8 mouse cellular contexts compared by ENCODE assay signal in genomic region chr6:91972201-91972646, GRCm38 (mm10). TPM values are rescaled to one million over a fixed set of nuclear protein-coding genes. Genes with fewer than 3 reads are reported as not detected.
DNase-seq lines count a peak whose midpoint lies in the region; ATAC-seq lines count a peak whose summit lies in the region.

No protein-coding gene starts in this region.

- H3K36me3 ChIP-seq in intestine, embryonic 15.5 days, result no peaks in the 10 kb centered on the region
- no peaks in the 10 kb centered on the region for H3K36me3 ChIP-seq in liver, embryonic 15.5 days (replicated peaks)
- no peaks in the 10 kb centered on the region for H3K36me3 ChIP-seq in neural tube, embryonic 11.5 days (ENCODE audit: control insufficient read depth, insufficient read depth, low read length)

- ATAC-seq in intestine, embryonic 15.5 days, result peak; percentile 65; the same call in 1 of the 2 replicates
- peak; percentile 77 for ATAC-seq in liver, embryonic 15.5 days (ENCODE audit: insufficient read depth)
- ATAC-seq in neural tube, embryonic 11.5 days (ENCODE audit: insufficient read depth, low FRiP score, low TSS enrichment), result no peak

- H3K27ac ChIP-seq in intestine, embryonic 15.5 days, result no peak overlapping the region
- no peak overlapping the region for H3K27ac ChIP-seq in liver, embryonic 15.5 days (replicated peaks)
- no peak overlapping the region for H3K27ac ChIP-seq in neural tube, embryonic 11.5 days (ENCODE audit: low read depth, low read length)

- peak; percentile 3 for DNase-seq in thymus, postnatal 25 days
- DNase-seq in thymus, postnatal 36 days, result no peak
- peak; percentile 78 for DNase-seq in gastrocnemius, postnatal 25 days
- peak; percentile 41 for DNase-seq in neural tube, embryonic 11.5 days (ENCODE audit: low spot score)
- no peak for DNase-seq in right cerebral cortex, postnatal 25 days
- no peak for DNase-seq in cerebellum, postnatal 25 days

- no peak overlapping the region for H3K4me3 ChIP-seq in intestine, embryonic 15.5 days (replicated peaks)
- no peak overlapping the region for H3K4me3 ChIP-seq in liver, embryonic 15.5 days (replicated peaks)
- H3K4me3 ChIP-seq in neural tube, embryonic 11.5 days (ENCODE audit: low read depth, low read length), result no peak overlapping the region

- no peak overlapping the region for H3K9ac ChIP-seq in intestine, embryonic 15.5 days
- H3K9ac ChIP-seq in liver, embryonic 15.5 days, result no peak overlapping the region
- no peak overlapping the region for H3K9ac ChIP-seq in neural tube, embryonic 11.5 days (ENCODE audit: low read length)

- H3K9me3 ChIP-seq in intestine, embryonic 15.5 days, result no peaks in the 10 kb centered on the region
- H3K9me3 ChIP-seq in liver, embryonic 15.5 days (replicated peaks), result no peaks in the 10 kb centered on the region
- H3K9me3 ChIP-seq in neural tube, embryonic 11.5 days (ENCODE audit: control insufficient read depth, low read length), result no peaks in the 10 kb centered on the region

- H3K27me3 ChIP-seq in intestine, embryonic 15.5 days (replicated peaks), result 0 out of 2 replicates have a peak, but pooled peaks cover 12% of the 10 kb centered on the region
- peaks cover 11% of the 10 kb centered on the region for H3K27me3 ChIP-seq in liver, embryonic 15.5 days
- H3K27me3 ChIP-seq in neural tube, embryonic 11.5 days (ENCODE audit: control insufficient read depth, insufficient read depth, low read length), result no peaks in the 10 kb centered on the region

- WGBS in intestine, embryonic 15.5 days, result 38% methylated on average over 9 of the region's 9 CpGs
- 14% methylated on average over 9 of the region's 9 CpGs for WGBS in liver, embryonic 15.5 days (ENCODE audit: insufficient replicate concordance)
- WGBS in neural tube, embryonic 11.5 days, result 51% methylated on average over 9 of the region's 9 CpGs

- H3K4me2 ChIP-seq in intestine, embryonic 15.5 days (replicated peaks), result no peak overlapping the region
- H3K4me2 ChIP-seq in liver, embryonic 15.5 days, result no peak overlapping the region
- no peak overlapping the region for H3K4me2 ChIP-seq in neural tube, embryonic 11.5 days (ENCODE audit: low read depth)

- H3K4me1 ChIP-seq in intestine, embryonic 15.5 days (replicated peaks), result 0 out of 2 replicates have a peak, but pooled peaks cover 11% of the 10 kb centered on the region
- H3K4me1 ChIP-seq in liver, embryonic 15.5 days (replicated peaks), result peaks cover 8% of the 10 kb centered on the region; the same call in 1 of the 2 replicates
- H3K4me1 ChIP-seq in neural tube, embryonic 11.5 days (ENCODE audit: control insufficient read depth, insufficient read depth, low read length), result 0 out of 2 replicates have a peak, but pooled peaks cover 4% of the 10 kb centered on the region

RNA-seq across cellular contexts. Expression of gene Fgd5, which starts 6.5 kb away (rescaled TPM):
- 10 to 100 TPM in 1 of 2 experiments, 1 to 10 TPM in 1; 9.9 to 10.9 TPM for total RNA-seq in gastrocnemius, postnatal 25 days (2021)
- 6.7 and 7.0 TPM in 2 replicates for polyA plus RNA-seq in intestine, embryonic 15.5 days (2015; fragmentation: Nextera tagmentation; extraction: Ambion mirVana)
- polyA plus RNA-seq in liver, embryonic 15.5 days (2015; fragmentation: Nextera tagmentation; extraction: Ambion mirVana), result 2.0 and 2.8 TPM in 2 replicates
- polyA plus RNA-seq in neural tube, embryonic 11.5 days (2014; fragmentation: Nextera tagmentation; extraction: Ambion mirVana), result 6.2 and 6.6 TPM in 2 replicates

Comparison
In these comparisons a context has a peak if more than half of its experiments do, and no peak if none do; other contexts are left out.
1. DNase-seq: peak in thymus, postnatal 25 days (single experiment), gastrocnemius, postnatal 25 days (single experiment) and neural tube, embryonic 11.5 days (single experiment); none in thymus, postnatal 36 days (0 of 2), right cerebral cortex, postnatal 25 days (single experiment) and cerebellum, postnatal 25 days (0 of 2).